Mouse (Mus musculus): ENCODE results near the gene Ms4a6b. TPM values are rescaled to one million over a fixed set of nuclear protein-coding genes. Genes with fewer than 3 reads are reported as not detected.
"Not testable (repeated sequence)": the region's sequence is repeated elsewhere in the genome, so short reads cannot be mapped to it uniquely, and the experiment has no call there.

The Ms4a6b gene
- polyA plus RNA-seq, 1 experiment from 2014 or later = 3.1 TPM

DNA sequence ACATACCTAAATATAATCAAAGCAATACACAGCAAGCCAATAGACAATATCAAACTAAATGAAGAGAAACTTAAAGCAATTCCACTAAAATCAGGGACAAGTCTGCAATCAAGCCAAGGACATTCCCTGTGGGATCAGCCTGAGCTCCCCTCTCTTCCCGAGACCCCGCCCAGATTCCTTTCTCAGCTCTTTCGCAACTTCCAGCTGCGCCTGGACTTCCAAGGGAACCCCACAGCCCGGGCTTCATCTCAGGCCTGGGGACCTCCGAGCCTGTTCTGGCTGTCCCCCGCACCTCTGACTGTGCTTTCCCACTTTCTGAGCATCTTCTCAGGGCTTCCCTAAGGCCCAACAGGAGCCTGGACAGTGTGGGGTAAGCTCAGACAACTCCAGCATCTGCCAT, 20.3 kb downstream of the Ms4a6b start, which contains the start of gene Ms4a4d:
Ms4a4d (plus strand) TSS at position 209 of the 400 bp plus-strand sequence.
- no peak within 1 kb of the TSS for H3K27ac ChIP-seq
- 12% methylated on average over 7 of the region's 7 CpGs for WGBS
- H3K4me3 ChIP-seq = no peak within 1 kb of the TSS
- no peak within 1 kb of the TSS for H3K9ac ChIP-seq
- no peaks in the 10 kb centered on the region for H3K27me3 ChIP-seq
- no peak within 1 kb of the TSS for H3K4me2 ChIP-seq (replicated peaks)
- ATAC-seq (ENCODE audit: insufficient number of reproducible peaks, insufficient read depth, low FRiP score, low TSS enrichment) = no peak
- H3K36me3 ChIP-seq = no peaks in the 10 kb centered on the region
- H3K4me1 ChIP-seq = no peaks in the 10 kb centered on the region
- H3K9me3 ChIP-seq = no peaks in the 10 kb centered on the region

DNA sequence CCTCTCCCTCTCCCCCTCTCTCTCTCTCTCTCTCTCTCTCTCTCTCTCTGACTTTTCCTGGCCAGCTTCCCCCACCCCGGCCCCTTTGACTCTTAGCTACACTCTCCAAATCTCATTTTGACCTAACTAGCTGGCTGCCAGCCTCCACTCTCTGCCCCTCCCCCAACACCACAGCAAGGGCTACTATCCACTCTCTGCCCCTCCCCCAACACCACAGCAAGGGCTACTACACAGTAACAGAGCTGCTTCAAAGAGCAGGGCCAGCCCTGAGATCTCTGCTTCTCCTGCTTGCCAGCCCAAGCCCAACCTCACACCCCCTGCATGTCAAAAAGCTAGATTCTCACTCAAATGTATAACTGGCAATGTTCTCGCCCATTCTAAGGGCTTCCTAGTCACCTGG, 21.0 kb downstream of the Ms4a6b start:
- Histone ChIP-seq H3K9me3 (no peaks in the 10 kb centered on the region), H3K4me2 (replicated peaks) (no peak overlapping the region), H3K36me3 (no peaks in the 10 kb centered on the region), H3K4me3 (no peak overlapping the region), H3K9ac (no peak overlapping the region), H3K27me3 (no peaks in the 10 kb centered on the region), H3K4me1 (no peaks in the 10 kb centered on the region), H3K27ac (no peak overlapping the region)
- ATAC-seq (ENCODE audit: insufficient number of reproducible peaks, insufficient read depth, low FRiP score, low TSS enrichment) = no peak
- 33% methylated on average over 2 of the region's 2 CpGs for WGBS

GRCm38 (mm10) chr19:11540166-11540821, 24.0 kb downstream of the Ms4a6b start:
- not testable (repeated sequence) for H3K9ac ChIP-seq; H3K4me3 ChIP-seq; H3K9me3 ChIP-seq; H3K4me1 ChIP-seq; H3K27me3 ChIP-seq; H3K27ac ChIP-seq; ATAC-seq (ENCODE audit: insufficient number of reproducible peaks, insufficient read depth, low FRiP score, low TSS enrichment); H3K4me2 ChIP-seq (replicated peaks); H3K36me3 ChIP-seq
- 88% methylated on average over 1 of the region's 1 CpGs for WGBS

- H3K36me3 ChIP-seq; H3K9ac ChIP-seq; H3K4me1 ChIP-seq; ATAC-seq (ENCODE audit: insufficient number of reproducible peaks, insufficient read depth, low FRiP score, low TSS enrichment); H3K4me3 ChIP-seq; H3K27me3 ChIP-seq; H3K27ac ChIP-seq; H3K4me2 ChIP-seq (replicated peaks); H3K9me3 ChIP-seq: not testable (repeated sequence)
- 85% methylated on average over 2 of the region's 2 CpGs for WGBS
Measured at GRCm38 (mm10) chr19:11544383-11544782, 28.1 kb downstream of the Ms4a6b start.

- no peak for ATAC-seq (ENCODE audit: insufficient number of reproducible peaks, insufficient read depth, low FRiP score, low TSS enrichment)
- no peaks in the 10 kb centered on the region for H3K9me3 ChIP-seq
- no peak overlapping the region for H3K27ac ChIP-seq
- no peaks in the 10 kb centered on the region for H3K27me3 ChIP-seq
- no peaks in the 10 kb centered on the region for H3K4me1 ChIP-seq
- no peak overlapping the region for H3K9ac ChIP-seq
- no peak overlapping the region for H3K4me2 ChIP-seq (replicated peaks)
- no peak overlapping the region for H3K4me3 ChIP-seq
- H3K36me3 ChIP-seq = no peaks in the 10 kb centered on the region
Measured at GRCm38 (mm10) chr19:11547911-11548310, 31.6 kb downstream of the Ms4a6b start.

- H3K4me2 ChIP-seq (replicated peaks) = no peak overlapping the region
- ATAC-seq (ENCODE audit: insufficient number of reproducible peaks, insufficient read depth, low FRiP score, low TSS enrichment) = no peak
Measured at GRCm38 (mm10) chr19:11554726-11555125, 38.4 kb downstream of the Ms4a6b start.

GRCm38 (mm10) chr19:11559560-11559959, 43.2 kb downstream of the Ms4a6b start:
- H3K4me3 ChIP-seq = not testable (repeated sequence)

More at GRCm38 (mm10) chr19:11554726-11555125, 38.4 kb downstream of the Ms4a6b start:
- H3K36me3 ChIP-seq = no peaks in the 10 kb centered on the region
- no peak overlapping the region for H3K4me3 ChIP-seq
- WGBS = 90% methylated on average over 5 of the region's 5 CpGs
- H3K4me1 ChIP-seq = no peaks in the 10 kb centered on the region
- H3K9me3 ChIP-seq = no peaks in the 10 kb centered on the region
- H3K27ac ChIP-seq = no peak overlapping the region
- no peaks in the 10 kb centered on the region for H3K27me3 ChIP-seq
- no peak overlapping the region for H3K9ac ChIP-seq

GRCm38 (mm10) chr19:11574965-11575364, 58.7 kb downstream of the Ms4a6b start:
- Histone ChIP-seq H3K27ac (no peak overlapping the region), H3K27me3 (no peaks in the 10 kb centered on the region), H3K9me3 (no peaks in the 10 kb centered on the region), H3K4me2 (replicated peaks) (no peak overlapping the region), H3K4me1 (no peaks in the 10 kb centered on the region), H3K4me3 (no peak overlapping the region), H3K9ac (no peak overlapping the region), H3K36me3 (no peaks in the 10 kb centered on the region)
- no peak for ATAC-seq (ENCODE audit: insufficient number of reproducible peaks, insufficient read depth, low FRiP score, low TSS enrichment)
- WGBS = 85% methylated on average over 8 of the region's 8 CpGs

More at GRCm38 (mm10) chr19:11559560-11559959, 43.2 kb downstream of the Ms4a6b start:
- not testable (repeated sequence) for H3K36me3 ChIP-seq; H3K27ac ChIP-seq; H3K27me3 ChIP-seq; H3K4me2 ChIP-seq (replicated peaks); H3K9me3 ChIP-seq; H3K9ac ChIP-seq; ATAC-seq (ENCODE audit: insufficient number of reproducible peaks, insufficient read depth, low FRiP score, low TSS enrichment); H3K4me1 ChIP-seq

Other genes starting within 250 kb of the Ms4a6b start
- gene Ms4a5, start 232.6 kb upstream of the Ms4a6b start, polyA plus RNA-seq (2016; fragmentation: Nextera tagmentation; extraction: Ambion mirVana) = not detected in 2 replicates
- gene Ms4a14, start 202.1 kb upstream of the Ms4a6b start, polyA plus RNA-seq (2016; fragmentation: Nextera tagmentation; extraction: Ambion mirVana) = 0.05 TPM in 1 of 2 replicates, not detected in the other
- gene Ms4a7, start 180.4 kb upstream of the Ms4a6b start, polyA plus RNA-seq (2016; fragmentation: Nextera tagmentation; extraction: Ambion mirVana) = 2.9 TPM in 2 replicates
- gene Ms4a4a, start 141.0 kb upstream of the Ms4a6b start, polyA plus RNA-seq (2016; fragmentation: Nextera tagmentation; extraction: Ambion mirVana) = 2.1 and 3.0 TPM in 2 replicates
- 0.43 and 0.57 TPM in 2 replicates for gene Ms4a4c, start 111.7 kb upstream of the Ms4a6b start, polyA plus RNA-seq (2016; fragmentation: Nextera tagmentation; extraction: Ambion mirVana)
- gene Ms4a4b, start 73.0 kb upstream of the Ms4a6b start, polyA plus RNA-seq (2016; fragmentation: Nextera tagmentation; extraction: Ambion mirVana) = not detected in 2 replicates
- 2.4 and 3.7 TPM in 2 replicates for gene Ms4a6c, start 47.1 kb upstream of the Ms4a6b start, polyA plus RNA-seq (2016; fragmentation: Nextera tagmentation; extraction: Ambion mirVana)
- not detected in 2 replicates for gene Gm8369, start 30.6 kb upstream of the Ms4a6b start, polyA plus RNA-seq (2016; fragmentation: Nextera tagmentation; extraction: Ambion mirVana)
- 0.98 and 1.6 TPM in 2 replicates for gene Ms4a4d, start 20.3 kb downstream of the Ms4a6b start, polyA plus RNA-seq (2016; fragmentation: Nextera tagmentation; extraction: Ambion mirVana)
- gene Ms4a6d, start 88.3 kb downstream of the Ms4a6b start, polyA plus RNA-seq (2016; fragmentation: Nextera tagmentation; extraction: Ambion mirVana) = 1.6 and 3.0 TPM in 2 replicates
- 0.22 TPM in 1 of 2 replicates, not detected in the other for gene Ms4a2, start 107.2 kb downstream of the Ms4a6b start, polyA plus RNA-seq (2016; fragmentation: Nextera tagmentation; extraction: Ambion mirVana)
- not detected in 2 replicates for gene Ms4a3, start 124.3 kb downstream of the Ms4a6b start, polyA plus RNA-seq (2016; fragmentation: Nextera tagmentation; extraction: Ambion mirVana)
- gene Oosp2, start 144.0 kb downstream of the Ms4a6b start, polyA plus RNA-seq (2016; fragmentation: Nextera tagmentation; extraction: Ambion mirVana) = not detected in 2 replicates
- not detected in 2 replicates for gene Oosp1, start 174.6 kb downstream of the Ms4a6b start, polyA plus RNA-seq (2016; fragmentation: Nextera tagmentation; extraction: Ambion mirVana)
- not detected in 2 replicates for gene Oosp3, start 180.5 kb downstream of the Ms4a6b start, polyA plus RNA-seq (2016; fragmentation: Nextera tagmentation; extraction: Ambion mirVana)
- not detected in 2 replicates for gene Gif, start 231.0 kb downstream of the Ms4a6b start, polyA plus RNA-seq (2016; fragmentation: Nextera tagmentation; extraction: Ambion mirVana)

Measured in embryonic facial prominence, embryonic 12.5 days (tissue).